Mouse (Mus musculus) CH12.LX (cell line): ENCODE data around the gene Csrp2. TPM values are rescaled to one million over a fixed set of nuclear protein-coding genes. Genes with fewer than 3 reads are reported as not detected.

Source experiments
- DNase-seq: peaks from one replicate; pipeline ENCODE4 v3.0.0-alpha.2; 2013; ENCODE audit errors: extremely low read depth
- H3K27ac ChIP-seq: 2 replicates; pipeline ENCODE4 v1.5.1; 2012; ENCODE audit warnings: low read depth, mild to moderate bottlenecking, control low read depth, moderate library complexity; ENCODE audit not compliant: insufficient read depth
- H3K27me3 ChIP-seq: replicated peaks from 2 replicates; pipeline ENCODE3; 2012; ENCODE audit warnings: inconsistent platforms
- H3K36me3 ChIP-seq, 2 experiments: replicated peaks in 1 of 2; 2 replicates each; pipeline versions ENCODE3 to v1.6.1; 2012; ENCODE audit warnings: inconsistent platforms in 1 of 2, low read length in 1 of 2, mild to moderate bottlenecking in 1 of 2, mixed read lengths in 1 of 2, moderate library complexity in 1 of 2; ENCODE audit not compliant: control insufficient read depth in 1 of 2, insufficient read depth in 1 of 2
- H3K4me1 ChIP-seq, 2 experiments: 2 replicates each; pipeline ENCODE4 v1.6.1; 2012; ENCODE audit warnings: inconsistent platforms in 1 of 2, moderate library complexity in 1 of 2; ENCODE audit not compliant: insufficient read depth in 2 of 2, control insufficient read depth in 1 of 2
- H3K4me2 ChIP-seq: 2 replicates; pipeline ENCODE4 v1.6.1; 2012; ENCODE audit warnings: low read depth, mild to moderate bottlenecking, control low read depth; ENCODE audit not compliant: poor library complexity, insufficient read depth, severe bottlenecking
- H3K4me3 ChIP-seq, 3 experiments: fragments of 150-350 bp in 1 of 3; sonication (generic) in 1 of 3; replicated peaks in 1 of 3; 2 replicates each; pipeline versions ENCODE3 to v1.5.1; 2011 to 2012; ENCODE audit warnings: low read depth in 2 of 3, low read length in 2 of 3, mild to moderate bottlenecking in 2 of 3, moderate library complexity in 2 of 3, control low read depth in 1 of 3, improper control_type of control experiment in 1 of 3, inconsistent platforms in 1 of 3, mixed read lengths in 1 of 3; ENCODE audit not compliant: poor library complexity in 1 of 3
- H3K79me2 ChIP-seq: replicated peaks from 2 replicates; pipeline ENCODE4 v1.6.1; 2012; ENCODE audit warnings: mild to moderate bottlenecking, moderate library complexity; ENCODE audit not compliant: control insufficient read depth, poor library complexity, insufficient read depth, severe bottlenecking; ENCODE audit errors: extremely low read depth
- H3K9ac ChIP-seq: 2 replicates; pipeline ENCODE4 v1.6.1; 2012; ENCODE audit warnings: low read depth, mild to moderate bottlenecking, control low read depth, moderate library complexity; ENCODE audit not compliant: insufficient read depth
- H3K9me3 ChIP-seq: replicated peaks from 2 replicates; pipeline ENCODE3; 2012; ENCODE audit warnings: low read length, inconsistent platforms, mixed read lengths
- CHD1 ChIP-seq: IDR thresholded peaks from 2 replicates; pipeline ENCODE4 v1.6.1; 2012; ENCODE audit warnings: low read depth, low read length, improper control_type of control experiment, inconsistent platforms
- CHD2 ChIP-seq: IDR thresholded peaks from 2 replicates; pipeline ENCODE4 v1.6.1; 2011; ENCODE audit warnings: low read length, improper control_type of control experiment
- CTCF ChIP-seq, 2 experiments: IDR thresholded peaks in 1 of 2; conservative IDR thresholded peaks in 1 of 2; 2 replicates each; pipeline ENCODE4 v1.5.1; 2011 to 2012; ENCODE audit warnings: low read depth in 2 of 2, low read length in 2 of 2, improper control_type of control experiment in 1 of 2, inconsistent platforms in 1 of 2, mild to moderate bottlenecking in 1 of 2, moderate library complexity in 1 of 2
- E2F4 ChIP-seq: IDR thresholded peaks from 2 replicates; pipeline ENCODE4 v1.6.1; 2011; ENCODE audit warnings: low read depth, low read length, improper control_type of control experiment; ENCODE audit not compliant: insufficient replicate concordance
- ELF1 ChIP-seq: IDR thresholded peaks from 2 replicates; pipeline ENCODE4 v1.6.1; 2014; ENCODE audit warnings: low read depth, mild to moderate bottlenecking, inconsistent platforms, low read length, improper control_type of control experiment
- GABPA ChIP-seq: IDR thresholded peaks from 2 replicates; pipeline ENCODE4 v1.6.1; 2012; ENCODE audit warnings: low read depth, low read length, improper control_type of control experiment, inconsistent platforms; ENCODE audit not compliant: insufficient replicate concordance
- HCFC1 ChIP-seq: IDR thresholded peaks from 2 replicates; pipeline ENCODE4 v1.6.1; 2012; ENCODE audit warnings: low read depth, mild to moderate bottlenecking, inconsistent platforms, low read length, improper control_type of control experiment
- IRF4 ChIP-seq: IDR thresholded peaks from 2 replicates; pipeline ENCODE4 v1.6.1; 2014; ENCODE audit warnings: low read depth, mild to moderate bottlenecking, inconsistent platforms, low read length, improper control_type of control experiment
- JUND ChIP-seq: conservative IDR thresholded peaks from 2 replicates; pipeline ENCODE4 v1.6.1; 2011; ENCODE audit warnings: low read depth, low read length, improper control_type of control experiment
- KAT2A ChIP-seq: IDR thresholded peaks from 2 replicates; pipeline ENCODE4 v1.6.1; 2012; ENCODE audit warnings: low read length, improper control_type of control experiment, inconsistent platforms; ENCODE audit not compliant: insufficient replicate concordance
- MAFK ChIP-seq: IDR thresholded peaks from 2 replicates; pipeline ENCODE4 v1.6.1; 2011; ENCODE audit warnings: low read length, improper control_type of control experiment; ENCODE audit not compliant: insufficient replicate concordance
- MAX ChIP-seq: IDR thresholded peaks from 2 replicates; pipeline ENCODE4 v1.6.1; 2011; ENCODE audit warnings: low read length, improper control_type of control experiment
- MXI1 ChIP-seq: IDR thresholded peaks from 2 replicates; pipeline ENCODE4 v1.6.1; 2011; ENCODE audit warnings: mild to moderate bottlenecking, low read depth, low read length, improper control_type of control experiment
- MYC ChIP-seq: IDR thresholded peaks from 2 replicates; pipeline ENCODE4 v1.6.1; 2011; ENCODE audit warnings: low read depth, mild to moderate bottlenecking, improper control_type of control experiment, low read length
- NELFE ChIP-seq: IDR thresholded peaks from 2 replicates; pipeline ENCODE4 v1.6.1; 2011; ENCODE audit warnings: low read depth, low read length, improper control_type of control experiment
- NRF1 ChIP-seq: IDR thresholded peaks from 2 replicates; pipeline ENCODE4 v1.6.1; 2014; ENCODE audit warnings: low read depth, mild to moderate bottlenecking, inconsistent platforms, low read length, improper control_type of control experiment, moderate library complexity
- PAX5 ChIP-seq: IDR thresholded peaks from 2 replicates; pipeline ENCODE4 v1.6.1; 2012; ENCODE audit warnings: low read length, inconsistent platforms, mixed read lengths
- SIN3A ChIP-seq: IDR thresholded peaks from 2 replicates; pipeline ENCODE4 v1.6.1; 2012; ENCODE audit warnings: low read length, improper control_type of control experiment, inconsistent platforms
- SMC3 ChIP-seq: IDR thresholded peaks from 2 replicates; pipeline ENCODE4 v1.6.1; 2011; ENCODE audit warnings: low read depth, low read length, improper control_type of control experiment
- TBP ChIP-seq: conservative IDR thresholded peaks from 2 replicates; pipeline ENCODE4 v1.6.1; 2011; ENCODE audit warnings: low read depth, low read length, improper control_type of control experiment
- TCF12 ChIP-seq: IDR thresholded peaks from 2 replicates; pipeline ENCODE4 v1.6.1; 2014; ENCODE audit warnings: low read depth, mild to moderate bottlenecking, inconsistent platforms, low read length, improper control_type of control experiment
- USF2 ChIP-seq: conservative IDR thresholded peaks from 2 replicates; pipeline ENCODE4 v1.6.1; 2011; ENCODE audit warnings: low read depth, low read length, improper control_type of control experiment
- ZC3H11A ChIP-seq: IDR thresholded peaks from 2 replicates; pipeline ENCODE4 v1.6.1; 2012; ENCODE audit warnings: low read depth, mild to moderate bottlenecking, inconsistent platforms, low read length, improper control_type of control experiment
- ZMIZ1 ChIP-seq: IDR thresholded peaks from 2 replicates; pipeline ENCODE4 v1.6.1; 2012; ENCODE audit warnings: low read depth, mild to moderate bottlenecking, inconsistent platforms, low read length, improper control_type of control experiment
- ZNF384 ChIP-seq: IDR thresholded peaks from 2 replicates; pipeline ENCODE4 v1.6.1; 2012; ENCODE audit warnings: low read depth, low read length, improper control_type of control experiment, inconsistent platforms
- dilution Hi-C: fragments of 300-500 bp; cut with MboI; formaldehyde crosslinking; loops from 2 replicates; pipeline ENCODE4 v1.14.3; 2020; ENCODE audit warnings: low sequenced_read_pairs; ENCODE audit not compliant: extremely low pct_unique_long_range_greater_than_20kb, extremely low pct_ligation_motif_present
- in situ Hi-C: fragments of 300-500 bp; cut with MboI; formaldehyde crosslinking; loops from 3 replicates; pipeline ENCODE4 v1.14.3; 2019; ENCODE audit warnings: low sequenced_read_pairs, low pct_ligation_motif_present, low pct_unique_long_range_greater_than_20kb, mixed read lengths
- polyA plus RNA-seq: library from polyadenylated mRNA; unstranded; fragments of >175 nt; gene quantifications from 2 replicates; pipeline ENCODE4 v1.2.1, GENCODE M21; 2012; ENCODE audit warnings: low read depth; ENCODE audit not compliant: insufficient read length
- total RNA-seq, 2 experiments: library from RNA; depleted of rRNA; stranded (reverse); fragments of 300-350 nt in 1 of 2; fragments of >200 nt in 1 of 2; gene quantifications; 2 replicates each; pipeline ENCODE4 v1.2.3; 2012 to 2014

Gene Csrp2
- total and polyA plus RNA-seq, 3 experiments, result 0.82 to 1.3 (median 0.87) TPM

GRCm38 (mm10) chr10:110899744-110900501, 19.7 kb upstream of the Csrp2 start:
- H3K27ac ChIP-seq, result no peak overlapping the region
- no peak for TF ChIP-seq CHD2
- no peak for TF ChIP-seq PAX5
- TF ChIP-seq ZC3H11A, result no peak
- TF ChIP-seq MXI1, result no peak
- TF ChIP-seq TCF12, result no peak
- no peak for TF ChIP-seq JUND
- TF ChIP-seq ELF1, result no peak
- TF ChIP-seq SMC3, result no peak
- no peak for TF ChIP-seq HCFC1
- TF ChIP-seq MYC, result no peak
- TF ChIP-seq ZNF384, result no peak
- TF ChIP-seq KAT2A, result no peak
- TF ChIP-seq CTCF (conservative IDR thresholded peaks at IDR 0.05 in 1 of 2, IDR thresholded peaks at IDR 0.05 in 1 of 2; ENCODE audit: low read depth in 2 of 2, low read length in 2 of 2), result no peak
- TF ChIP-seq GABPA, result no peak
- no peak for TF ChIP-seq MAX
- no peak for TF ChIP-seq SIN3A
- TF ChIP-seq TBP, result no peak
- TF ChIP-seq, all 38 proteins: peak for 0
- Histone ChIP-seq H3K79me2 (no peaks in the 10 kb centered on the region), H3K27me3 (no peaks in the 10 kb centered on the region), H3K9me3 (peaks cover 4% of the 10 kb centered on the region), H3K9ac (no peak overlapping the region), H3K4me1 (no peaks in the 10 kb centered on the region), H3K4me3 (no peak overlapping the region), H3K4me2 (no peak overlapping the region), H3K36me3 (no peaks in the 10 kb centered on the region)
- DNase-seq, result no peak
- dilution Hi-C loops, result no loop called here
- in situ Hi-C loops, result no loop called here

DNA sequence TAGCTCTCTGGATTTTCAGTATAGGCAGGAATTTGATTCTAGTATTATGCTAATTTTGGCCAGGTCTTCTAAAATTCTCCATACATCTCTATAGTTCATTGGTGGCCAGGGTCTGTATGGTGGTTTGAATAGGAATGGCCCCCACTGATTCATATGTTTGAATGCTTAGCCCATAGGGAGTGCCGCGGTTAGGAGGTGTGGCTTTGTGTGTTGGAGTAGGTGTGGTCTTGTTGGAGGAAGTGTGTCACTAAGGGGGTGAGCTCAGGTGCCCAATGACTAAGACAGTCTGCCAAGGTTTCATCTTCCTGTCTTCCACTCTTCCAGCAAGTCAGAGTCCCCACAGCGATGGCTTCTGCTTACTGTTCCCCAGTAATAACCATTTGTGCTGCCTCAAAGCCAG, 15.7 kb upstream of the Csrp2 start:
- Histone ChIP-seq H3K9me3 (no peaks in the 10 kb centered on the region), H3K4me2 (no peak overlapping the region), H3K4me3 (no peak overlapping the region), H3K27me3 (no peaks in the 10 kb centered on the region), H3K9ac (no peak overlapping the region), H3K36me3 (no peaks in the 10 kb centered on the region)
- no peak for DNase-seq
- TF ChIP-seq IRF4, result no peak
- TF ChIP-seq MAX, result no peak
- TF ChIP-seq MAFK, result no peak
- TF ChIP-seq ZMIZ1, result no peak
- no peak for TF ChIP-seq HCFC1
- no peak for TF ChIP-seq TBP
- TF ChIP-seq CHD1, result no peak
- TF ChIP-seq USF2, result no peak
- no peak for TF ChIP-seq E2F4
- TF ChIP-seq CHD2, result no peak
- TF ChIP-seq NELFE, result no peak
- no peak for TF ChIP-seq NRF1
- TF ChIP-seq, all 38 proteins: peak for 0
- H3K79me2 ChIP-seq, result no peaks in the 10 kb centered on the region
- H3K4me1 ChIP-seq, result no peaks in the 10 kb centered on the region
- no peak overlapping the region for H3K27ac ChIP-seq
- in situ Hi-C loops, result no loop called here
- dilution Hi-C loops, result no loop called here
